Mouse (Mus musculus): ENCODE data around the gene Fam161b.
A peak's percentile ranks its signal among the peaks of the same experiment; 100 is the strongest.
"Not testable (repeated sequence)": the region's sequence is repeated elsewhere in the genome, so short reads cannot be mapped to it uniquely, and the experiment has no call there.

Fam161b gene

GRCm38 (mm10) chr12:84382369-84382768 is 20.7 kb upstream of the Fam161b start:
- no peak for DNase-seq (ENCODE audit: low spot score)

- no peak for DNase-seq (ENCODE audit: low spot score)
Measured at GRCm38 (mm10) chr12:84373831-84374481, 12.3 kb upstream of the Fam161b start.

- DNase-seq (ENCODE audit: low spot score): no peak
Measured at GRCm38 (mm10) chr12:84371647-84372046, 10.0 kb upstream of the Fam161b start.

GRCm38 (mm10) chr12:84366971-84367370 is 5.3 kb upstream of the Fam161b start:
- DNase-seq (ENCODE audit: low spot score): no peak

GRCm38 (mm10) chr12:84365137-84365536 is 3.5 kb upstream of the Fam161b start:
- DNase-seq (ENCODE audit: low spot score): no peak

- DNase-seq (ENCODE audit: low spot score): no peak
Measured at GRCm38 (mm10) chr12:84364291-84364690, 2.7 kb upstream of the Fam161b start.

- no peak for DNase-seq (ENCODE audit: low spot score)
Measured at GRCm38 (mm10) chr12:84362872-84363271, 1.2 kb upstream of the Fam161b start.

- not testable (repeated sequence) for DNase-seq (ENCODE audit: low spot score)
Measured at GRCm38 (mm10) chr12:84358699-84359098, 2.9 kb downstream of the Fam161b start.

- peak; percentile 36 for DNase-seq (ENCODE audit: low spot score)
Measured at GRCm38 (mm10) chr12:84347192-84347591, 14.4 kb downstream of the Fam161b start.

GRCm38 (mm10) chr12:84336963-84337625 is 24.5 kb downstream of the Fam161b start:
- no peak for DNase-seq (ENCODE audit: low spot score)

- no peak for DNase-seq (ENCODE audit: low spot score)
Measured at GRCm38 (mm10) chr12:84327111-84327512, 34.5 kb downstream of the Fam161b start.

GRCm38 (mm10) chr12:84316721-84317621 is 44.7 kb downstream of the Fam161b start, which contains the start of gene Zfp410:
Zfp410 (plus strand) TSS chr12:84316852.
- DNase-seq (ENCODE audit: low spot score): peak; percentile 84

- no peak for DNase-seq (ENCODE audit: low spot score)
Measured at GRCm38 (mm10) chr12:84316006-84316405, 45.6 kb downstream of the Fam161b start.

- DNase-seq (ENCODE audit: low spot score): peak; percentile 15
Measured at GRCm38 (mm10) chr12:84311306-84311705, 50.3 kb downstream of the Fam161b start.

GRCm38 (mm10) chr12:84304554-84304953 is 57.1 kb downstream of the Fam161b start:
- DNase-seq (ENCODE audit: low spot score): no peak

GRCm38 (mm10) chr12:84304101-84304500 is 57.5 kb downstream of the Fam161b start:
- no peak for DNase-seq (ENCODE audit: low spot score)

GRCm38 (mm10) chr12:84299265-84299664 is 62.4 kb downstream of the Fam161b start:
- DNase-seq (ENCODE audit: low spot score): no peak

- DNase-seq (ENCODE audit: low spot score): no peak
Measured at GRCm38 (mm10) chr12:84297851-84298250, 63.8 kb downstream of the Fam161b start.
